Mouse (Mus musculus) heart, postnatal 0 days (tissue): Measurements from ENCODE around the gene Fer1l4.

Experiments used
- CTCF ChIP-seq: IDR thresholded peaks from 2 replicates; pipeline ENCODE4 v1.5.1; 2016; ENCODE audit warnings: antibody characterized with exemption, control low read depth, low read depth
- EP300 ChIP-seq: IDR thresholded peaks from 2 replicates; pipeline ENCODE4 v1.6.1; 2016; ENCODE audit warnings: antibody characterized with exemption, low read depth

DNA sequence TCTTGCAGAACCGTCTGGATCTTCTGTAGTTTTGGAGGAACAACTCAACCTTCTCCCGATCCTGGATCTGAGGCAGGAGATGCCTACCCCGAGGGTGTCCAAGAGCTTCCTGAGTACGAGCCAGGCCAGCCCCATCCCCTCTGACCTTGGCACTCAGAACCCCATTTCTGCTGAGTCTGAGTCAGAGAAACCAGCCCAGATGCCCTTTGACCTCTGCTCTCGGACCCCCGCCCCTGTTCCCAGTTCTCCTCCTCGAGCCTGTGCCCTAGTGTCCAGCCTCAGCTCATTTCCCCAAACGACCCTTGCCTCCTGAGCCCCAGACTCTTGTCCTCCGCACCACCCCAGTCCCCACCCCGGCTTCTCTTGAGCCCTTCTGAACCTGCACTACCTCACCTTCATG is 13.4 kb upstream of the Fer1l4 start:
- no peak for TF ChIP-seq CTCF
- TF ChIP-seq EP300: no peak
